Mouse (Mus musculus): ENCODE measurements around the gene Misp. TPM values are rescaled to one million over a fixed set of nuclear protein-coding genes. Genes with fewer than 3 reads are reported as not detected.

Misp gene
- total and polyA plus RNA-seq, 3 experiments = not detected

DNA sequence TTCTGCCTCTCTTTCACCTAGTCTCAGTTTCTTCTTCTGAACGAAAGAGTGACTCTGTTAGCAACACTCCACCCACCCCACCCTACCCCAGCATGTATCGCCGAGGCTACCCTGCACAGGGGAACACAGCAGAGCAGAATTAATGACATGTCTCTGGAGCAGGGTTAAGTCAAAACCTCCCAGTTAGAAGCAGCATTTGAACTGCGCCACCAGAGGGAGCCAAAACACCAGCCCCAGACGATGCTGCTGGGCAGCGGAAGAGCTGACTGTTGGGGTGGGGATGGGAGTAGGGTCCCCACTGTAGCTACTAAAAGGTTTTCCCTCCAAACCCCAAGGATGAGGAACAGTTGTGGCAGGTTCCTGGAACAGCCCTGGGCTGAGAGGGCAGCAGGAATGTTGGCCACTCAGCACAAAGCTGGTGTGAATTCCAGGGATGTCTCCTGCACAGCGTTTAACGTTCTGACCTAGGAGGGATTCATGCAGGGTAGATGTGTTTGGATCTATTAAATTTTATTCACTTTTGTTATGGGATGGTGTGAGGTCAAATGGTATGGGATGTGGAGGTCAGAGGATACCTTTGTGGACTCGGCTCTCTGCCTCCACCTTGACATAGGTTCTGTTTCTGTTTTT lies 14.1 kb downstream of the Misp start:
- Histone ChIP-seq H3K27me3 (replicated peaks) (peaks cover 24% of the 10 kb centered on the region), H3K9ac (ENCODE audit: insufficient read depth, low read depth) (no peak overlapping the region), H3K4me3 (replicated peaks in 1 of 3; ENCODE audit: low read depth in 2 of 3, low read length in 2 of 3, poor library complexity in 1 of 3) (no peak overlapping the region), H3K4me1 (ENCODE audit: control insufficient read depth in 1 of 2, insufficient read depth in 2 of 2) (no peaks in the 10 kb centered on the region), H3K79me2 (replicated peaks; ENCODE audit: control insufficient read depth, extremely low read depth, insufficient read depth, poor library complexity, severe bottlenecking) (no peaks in the 10 kb centered on the region), H3K4me2 (ENCODE audit: insufficient read depth, low read depth, poor library complexity, severe bottlenecking) (no peak overlapping the region), H3K9me3 (replicated peaks; ENCODE audit: low read length) (peaks cover 5% of the 10 kb centered on the region), H3K27ac (ENCODE audit: insufficient read depth, low read depth) (no peak overlapping the region), H3K36me3 (replicated peaks in 1 of 2; ENCODE audit: control insufficient read depth in 1 of 2, insufficient read depth in 1 of 2, low read length in 1 of 2) (no peaks in the 10 kb centered on the region)
- DNase-seq (ENCODE audit: extremely low read depth) = peak; percentile 64
- dilution Hi-C loops (cut with MboI; ENCODE audit: extremely low pct_ligation_motif_present, extremely low pct_unique_long_range_greater_than_20kb, low sequenced_read_pairs) = no loop called here
- in situ Hi-C loops (cut with MboI; ENCODE audit: low pct_ligation_motif_present, low pct_unique_long_range_greater_than_20kb, low sequenced_read_pairs) = loop anchor here (5.0 kb wide), 1 partner anchor 87 kb away; the partner anchor contains the start of gene R3hdm4
- TF ChIP-seq CTCF (conservative IDR thresholded peaks at IDR 0.05 in 1 of 2, IDR thresholded peaks at IDR 0.05 in 1 of 2; ENCODE audit: low read depth in 2 of 2, low read length in 2 of 2) (peak; percentile 62 to 94), SMC3 (IDR thresholded peaks at IDR 0.05; ENCODE audit: low read depth, low read length) (peak; percentile 87), USF1 (IDR thresholded peaks at IDR 0.05; ENCODE audit: low read depth, low read length) (no peak), PAX5 (IDR thresholded peaks at IDR 0.05; ENCODE audit: low read length) (no peak), BHLHE40 (IDR thresholded peaks at IDR 0.05; ENCODE audit: low read depth, low read length) (no peak), IRF4 (IDR thresholded peaks at IDR 0.05; ENCODE audit: low read depth, low read length) (peak; percentile 60), MEF2A (IDR thresholded peaks at IDR 0.05; ENCODE audit: borderline replicate concordance, low read depth, low read length) (peak; percentile 26; the same call in 1 of the 2 replicates), GABPA (IDR thresholded peaks at IDR 0.05; ENCODE audit: insufficient replicate concordance, low read depth, low read length) (no peak), ZMIZ1 (IDR thresholded peaks at IDR 0.05; ENCODE audit: low read depth, low read length) (no peak), HCFC1 (IDR thresholded peaks at IDR 0.05; ENCODE audit: low read depth, low read length) (no peak), MXI1 (IDR thresholded peaks at IDR 0.05; ENCODE audit: low read depth, low read length) (no peak), TBP (conservative IDR thresholded peaks at IDR 0.05; ENCODE audit: low read depth, low read length) (no peak), CHD1 (IDR thresholded peaks at IDR 0.05; ENCODE audit: low read depth, low read length) (no peak), EP300 (IDR thresholded peaks at IDR 0.05; ENCODE audit: low read length) (no peak), RAD21 (IDR thresholded peaks at IDR 0.05; ENCODE audit: low read depth, low read length) (peak; percentile 92), UBTF (IDR thresholded peaks at IDR 0.05; ENCODE audit: low read depth, low read length) (no peak), E2F4 (IDR thresholded peaks at IDR 0.05; ENCODE audit: insufficient replicate concordance, low read depth, low read length) (no peak), ZC3H11A (IDR thresholded peaks at IDR 0.05; ENCODE audit: low read depth, low read length) (peak; percentile 57), JUND (conservative IDR thresholded peaks at IDR 0.05; ENCODE audit: low read depth, low read length) (no peak), ZNF384 (IDR thresholded peaks at IDR 0.05; ENCODE audit: low read depth, low read length) (no peak)

DNA sequence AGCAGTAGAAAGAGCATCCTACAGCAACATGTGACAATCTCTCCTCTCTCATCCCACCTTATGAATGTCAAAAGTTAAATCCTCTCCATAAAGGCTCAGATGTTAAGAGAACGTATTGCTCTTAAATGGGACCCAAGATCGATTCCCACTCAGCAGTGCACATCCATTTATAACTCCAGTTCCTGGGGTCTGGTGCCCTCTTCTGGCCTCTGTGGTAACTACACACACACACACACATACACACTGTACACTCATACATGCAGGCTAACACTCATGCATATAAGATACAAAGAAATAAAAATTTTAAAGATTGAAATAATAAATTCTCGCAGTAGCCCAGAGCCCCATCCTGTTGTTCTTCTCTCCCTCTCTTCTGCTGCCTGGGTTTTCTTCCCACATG lies 16.1 kb downstream of the Misp start:
- TF ChIP-seq EP300 (IDR thresholded peaks at IDR 0.05; ENCODE audit: low read length) = no peak
- TF ChIP-seq NRF1 (IDR thresholded peaks at IDR 0.05; ENCODE audit: low read depth, low read length) = no peak
- no peak for TF ChIP-seq KAT2A (IDR thresholded peaks at IDR 0.05; ENCODE audit: insufficient replicate concordance, low read length)
- no peak for TF ChIP-seq ZMIZ1 (IDR thresholded peaks at IDR 0.05; ENCODE audit: low read depth, low read length)
- peak; percentile 13 to 24; a peak in 2 of 4 replicates for TF ChIP-seq CTCF (conservative IDR thresholded peaks at IDR 0.05 in 1 of 2, IDR thresholded peaks at IDR 0.05 in 1 of 2; ENCODE audit: low read depth in 2 of 2, low read length in 2 of 2)
- Histone ChIP-seq H3K4me1 (ENCODE audit: control insufficient read depth in 1 of 2, insufficient read depth in 2 of 2) (no peaks in the 10 kb centered on the region), H3K27me3 (replicated peaks) (peaks cover 13% of the 10 kb centered on the region), H3K27ac (ENCODE audit: insufficient read depth, low read depth) (no peak overlapping the region), H3K9ac (ENCODE audit: insufficient read depth, low read depth) (no peak overlapping the region), H3K36me3 (replicated peaks in 1 of 2; ENCODE audit: control insufficient read depth in 1 of 2, insufficient read depth in 1 of 2, low read length in 1 of 2) (no peaks in the 10 kb centered on the region), H3K79me2 (replicated peaks; ENCODE audit: control insufficient read depth, extremely low read depth, insufficient read depth, poor library complexity, severe bottlenecking) (no peaks in the 10 kb centered on the region), H3K9me3 (replicated peaks; ENCODE audit: low read length) (peaks cover 5% of the 10 kb centered on the region), H3K4me2 (ENCODE audit: insufficient read depth, low read depth, poor library complexity, severe bottlenecking) (no peak overlapping the region), H3K4me3 (replicated peaks in 1 of 3; ENCODE audit: low read depth in 2 of 3, low read length in 2 of 3, poor library complexity in 1 of 3) (no peak overlapping the region)
- dilution Hi-C loops (cut with MboI; ENCODE audit: extremely low pct_ligation_motif_present, extremely low pct_unique_long_range_greater_than_20kb, low sequenced_read_pairs) (no loop called here), in situ Hi-C loops (cut with MboI; ENCODE audit: low pct_ligation_motif_present, low pct_unique_long_range_greater_than_20kb, low sequenced_read_pairs) (no loop called here)
- DNase-seq (ENCODE audit: extremely low read depth) = no peak

All from CH12.LX (cell line).